Mouse (Mus musculus): Measurements from ENCODE around the gene Cdca3.

DNA sequence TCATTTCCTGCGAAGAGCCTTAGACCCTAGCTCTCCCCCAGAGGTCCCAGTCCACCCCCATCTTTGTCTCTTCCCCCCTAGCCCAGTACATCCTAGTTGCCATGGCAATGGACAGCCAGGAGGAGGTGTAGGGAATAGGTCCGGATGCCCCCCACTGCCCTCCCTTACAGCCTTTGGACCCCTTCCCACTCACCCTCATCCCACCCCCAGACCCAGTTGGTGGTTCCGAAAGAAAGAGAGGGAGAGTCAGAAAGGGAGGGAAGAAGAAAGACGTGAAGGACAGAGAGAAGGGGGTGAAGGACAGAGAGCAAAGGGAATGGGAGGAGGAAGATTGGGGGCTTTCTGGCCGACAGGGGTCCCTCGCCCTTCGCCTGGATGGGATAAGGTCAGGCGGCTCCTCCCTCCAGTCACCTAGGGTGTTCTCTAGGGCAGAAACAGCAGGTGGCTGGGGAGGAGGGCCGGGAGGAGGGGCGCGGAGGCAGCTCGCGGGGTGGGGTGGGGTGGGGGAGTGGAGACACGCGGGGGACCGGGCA lies 33.8 kb downstream of the Cdca3 start:
- TF ChIP-seq CTCF (IDR thresholded peaks at IDR 0.05; ENCODE audit: control insufficient read depth, insufficient read depth, low read length) (no peak), POLR2A (IDR thresholded peaks at IDR 0.05; ENCODE audit: borderline replicate concordance, control insufficient read depth, low read depth, low read length) (no peak)
